Mouse (Mus musculus): ENCODE measurements around the gene Pa2g4. TPM values are rescaled to one million over a fixed set of nuclear protein-coding genes. Genes with fewer than 3 reads are reported as not detected.

Gene Pa2g4
- polyA plus RNA-seq, 1 experiment from 2014 or later, result 149 TPM

DNA sequence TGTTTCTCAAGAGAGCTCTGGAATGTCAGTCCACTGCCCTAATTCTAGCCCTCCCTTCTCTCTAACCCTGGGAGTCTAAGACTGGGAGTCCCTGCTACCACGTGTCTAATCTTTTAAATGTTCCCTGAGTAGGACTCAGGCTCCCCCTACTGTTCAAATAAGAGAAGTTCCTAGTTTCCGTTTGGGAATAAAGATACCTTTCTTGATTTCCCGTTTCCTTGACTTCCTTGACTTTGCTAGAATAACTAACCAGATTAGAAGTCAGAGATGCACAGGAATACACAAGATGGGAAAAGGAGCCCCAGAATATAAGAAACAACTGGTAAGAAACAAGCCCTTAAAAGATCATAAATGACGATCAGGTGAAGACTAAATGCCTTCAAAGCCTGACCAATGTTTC lies 19.4 kb downstream of the Pa2g4 start:
- Histone ChIP-seq H3K4me1 (peaks cover 25% of the 10 kb centered on the region), H3K4me3 (peak overlapping the region; percentile 78), H3K36me3 (peaks cover 35% of the 10 kb centered on the region), H3K9ac (replicated peaks) (peak overlapping the region; percentile 67), H3K9me3 (no peaks in the 10 kb centered on the region), H3K27ac (replicated peaks) (peak overlapping the region; percentile 97), H3K4me2 (replicated peaks) (peak overlapping the region; percentile 64), H3K27me3 (no peaks in the 10 kb centered on the region)
- ATAC-seq (replicated peaks), result no peak
- 15% methylated on average over 4 of the region's 4 CpGs for WGBS

DNA sequence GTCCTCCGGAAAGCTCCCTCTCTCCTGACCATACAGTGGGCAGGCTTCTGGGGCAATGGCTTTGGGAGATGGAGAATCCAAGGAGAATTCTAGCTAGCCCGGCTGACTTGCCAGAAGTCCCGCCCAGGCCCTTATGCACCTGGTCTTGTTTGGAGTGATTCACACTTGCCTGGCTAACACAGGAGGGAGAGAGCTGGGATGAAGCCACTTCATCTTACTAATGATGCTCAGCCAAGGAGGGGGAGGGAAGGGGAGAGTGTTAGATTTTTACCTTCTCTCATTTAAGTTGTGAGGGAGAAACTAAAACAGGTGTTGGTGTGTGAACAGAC lies 20.3 kb downstream of the Pa2g4 start:
- no peak for ATAC-seq (replicated peaks)
- Histone ChIP-seq H3K27ac (replicated peaks) (no peak overlapping the region), H3K27me3 (no peaks in the 10 kb centered on the region), H3K9ac (replicated peaks) (no peak overlapping the region), H3K9me3 (no peaks in the 10 kb centered on the region), H3K4me1 (peaks cover 25% of the 10 kb centered on the region), H3K36me3 (peaks cover 40% of the 10 kb centered on the region), H3K4me3 (no peak overlapping the region), H3K4me2 (replicated peaks) (no peak overlapping the region)
- 86% methylated on average over 3 of the region's 3 CpGs for whole genome bisulfite sequencing

DNA sequence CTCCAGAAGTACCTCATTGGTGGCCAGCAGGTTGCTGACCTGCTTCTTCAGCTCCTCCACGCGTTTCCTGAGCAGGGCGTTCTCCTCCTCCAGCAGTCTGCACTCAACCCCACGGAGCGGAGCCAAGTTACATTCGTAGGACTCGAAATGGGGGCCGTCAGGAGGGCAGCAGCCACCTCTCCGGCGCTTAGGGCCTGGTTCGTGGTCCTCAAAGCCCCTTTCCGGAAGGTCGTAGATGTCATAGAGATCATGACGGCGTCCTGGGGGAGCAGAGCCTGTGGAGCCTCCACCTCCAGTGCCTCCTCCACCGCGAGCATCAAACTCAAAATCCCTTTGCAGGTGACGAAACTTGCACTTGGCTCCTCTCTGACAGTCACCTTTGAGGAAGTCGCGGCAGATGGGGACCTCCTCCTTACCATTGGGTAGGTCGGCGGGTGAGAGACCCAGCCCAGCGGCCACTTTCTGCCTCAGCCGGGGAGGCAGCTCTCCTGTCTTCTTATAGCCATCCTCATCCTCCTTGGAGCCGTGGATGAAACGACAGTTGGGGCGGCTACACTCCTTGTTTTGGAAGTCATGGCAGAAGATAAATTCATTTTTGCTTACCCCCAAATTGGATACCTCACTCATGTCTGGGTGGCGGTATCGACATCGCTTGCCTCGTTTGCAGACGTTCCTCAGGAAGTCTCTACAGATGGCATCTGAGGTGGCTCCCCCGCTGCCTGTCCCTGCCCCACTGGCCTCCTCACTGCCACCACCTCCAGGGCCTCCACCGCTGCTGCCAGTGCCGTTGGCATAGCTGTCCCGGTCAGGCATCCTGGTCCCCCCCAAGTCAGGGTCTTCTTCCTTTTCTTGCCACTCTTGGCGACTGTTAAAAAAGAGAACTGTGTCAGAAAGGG lies 20.9 kb downstream of the Pa2g4 start:
- Histone ChIP-seq H3K36me3 (peaks cover 40% of the 10 kb centered on the region), H3K9ac (replicated peaks) (no peak overlapping the region), H3K4me1 (peaks cover 25% of the 10 kb centered on the region), H3K27ac (replicated peaks) (no peak overlapping the region), H3K4me3 (no peak overlapping the region), H3K9me3 (no peaks in the 10 kb centered on the region), H3K4me2 (replicated peaks) (no peak overlapping the region), H3K27me3 (no peaks in the 10 kb centered on the region)
- ATAC-seq (replicated peaks), result no peak
- 94% methylated on average over 37 of the region's 37 CpGs for WGBS

DNA sequence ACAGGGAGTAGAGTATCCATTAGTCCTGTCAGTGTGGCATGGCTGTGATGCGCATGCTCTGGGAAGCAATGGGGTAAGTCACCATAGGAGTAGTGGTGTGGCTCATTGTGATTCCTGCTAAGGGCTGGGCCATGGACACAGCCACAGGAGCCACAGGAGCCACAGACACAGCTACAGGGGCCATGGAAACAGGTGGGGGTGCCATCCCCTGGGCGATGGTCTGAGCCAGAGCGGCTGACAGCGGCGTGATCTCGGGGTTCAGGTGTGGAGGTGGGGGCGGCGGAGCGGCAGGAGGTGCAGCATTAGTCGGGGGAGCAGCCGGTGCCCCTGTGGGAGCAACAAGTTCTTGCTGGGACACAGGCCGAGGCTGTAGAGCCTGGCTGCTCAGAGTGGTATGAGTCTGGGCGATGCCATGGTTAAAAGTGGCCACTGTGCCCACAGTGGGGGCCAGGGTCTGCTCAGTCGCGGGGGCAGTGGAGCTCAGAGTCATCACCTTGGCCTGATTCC lies 21.6 kb downstream of the Pa2g4 start:
- 98% methylated on average over 15 of the region's 15 CpGs for WGBS
- peaks cover 40% of the 10 kb centered on the region for H3K36me3 ChIP-seq
- ATAC-seq (replicated peaks), result no peak
- no peaks in the 10 kb centered on the region for H3K9me3 ChIP-seq
- no peak overlapping the region for H3K9ac ChIP-seq (replicated peaks)
- H3K4me2 ChIP-seq (replicated peaks), result no peak overlapping the region
- H3K27me3 ChIP-seq, result no peaks in the 10 kb centered on the region
- H3K27ac ChIP-seq (replicated peaks), result no peak overlapping the region
- H3K4me1 ChIP-seq, result peaks cover 25% of the 10 kb centered on the region
- H3K4me3 ChIP-seq, result no peak overlapping the region

DNA sequence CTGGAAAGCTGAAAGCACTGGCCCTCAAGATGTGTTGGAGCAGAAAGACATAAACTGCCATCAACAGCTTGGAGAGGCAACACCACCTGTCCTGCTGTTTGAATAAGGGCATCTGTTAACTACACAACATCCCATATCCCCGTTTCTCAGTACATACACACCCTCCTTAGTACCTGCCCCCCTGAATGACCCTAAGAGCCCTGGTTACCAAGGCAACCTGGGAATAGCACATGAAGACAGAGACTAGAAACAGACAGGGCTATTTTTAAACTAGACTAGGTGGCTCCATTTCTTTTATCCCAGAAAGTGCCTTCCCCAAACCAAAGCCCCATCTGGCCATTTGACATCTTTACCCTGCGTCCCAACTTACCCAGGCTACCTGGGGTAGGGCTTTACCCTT lies 22.7 kb downstream of the Pa2g4 start:
- 67% methylated on average over 2 of the region's 2 CpGs for WGBS
- no peak for ATAC-seq (replicated peaks)
- Histone ChIP-seq H3K36me3 (peaks cover 40% of the 10 kb centered on the region), H3K9ac (replicated peaks) (no peak overlapping the region), H3K4me3 (no peak overlapping the region), H3K4me2 (replicated peaks) (no peak overlapping the region), H3K4me1 (peaks cover 25% of the 10 kb centered on the region), H3K9me3 (no peaks in the 10 kb centered on the region), H3K27ac (replicated peaks) (no peak overlapping the region), H3K27me3 (no peaks in the 10 kb centered on the region)

DNA sequence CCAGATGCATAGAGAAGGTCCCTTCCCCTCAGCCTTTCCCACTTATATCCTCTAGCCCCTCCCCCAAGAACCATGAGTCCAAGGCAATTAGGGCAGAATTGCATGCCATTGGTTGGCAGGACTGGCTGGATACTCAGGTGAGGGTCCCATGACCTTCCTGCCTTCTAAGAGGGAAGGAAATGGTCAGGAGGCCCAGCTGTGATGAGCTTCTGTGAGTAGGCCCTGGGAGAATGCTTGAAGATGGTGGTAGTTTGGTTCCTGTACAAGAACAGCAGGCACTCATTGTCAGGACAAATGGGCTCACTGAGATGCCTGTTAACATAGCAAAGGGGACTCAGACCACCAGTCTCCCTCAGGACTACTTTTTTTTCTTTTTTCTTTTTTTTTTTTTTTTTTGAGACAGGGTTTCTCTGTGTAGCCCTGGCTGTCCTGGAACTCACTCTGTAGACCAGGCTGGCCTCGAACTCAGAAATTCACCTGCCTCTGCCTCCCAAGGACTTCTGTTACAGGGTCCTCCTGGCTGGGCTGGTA lies 27.4 kb downstream of the Pa2g4 start:
- no peak overlapping the region for H3K4me3 ChIP-seq

DNA sequence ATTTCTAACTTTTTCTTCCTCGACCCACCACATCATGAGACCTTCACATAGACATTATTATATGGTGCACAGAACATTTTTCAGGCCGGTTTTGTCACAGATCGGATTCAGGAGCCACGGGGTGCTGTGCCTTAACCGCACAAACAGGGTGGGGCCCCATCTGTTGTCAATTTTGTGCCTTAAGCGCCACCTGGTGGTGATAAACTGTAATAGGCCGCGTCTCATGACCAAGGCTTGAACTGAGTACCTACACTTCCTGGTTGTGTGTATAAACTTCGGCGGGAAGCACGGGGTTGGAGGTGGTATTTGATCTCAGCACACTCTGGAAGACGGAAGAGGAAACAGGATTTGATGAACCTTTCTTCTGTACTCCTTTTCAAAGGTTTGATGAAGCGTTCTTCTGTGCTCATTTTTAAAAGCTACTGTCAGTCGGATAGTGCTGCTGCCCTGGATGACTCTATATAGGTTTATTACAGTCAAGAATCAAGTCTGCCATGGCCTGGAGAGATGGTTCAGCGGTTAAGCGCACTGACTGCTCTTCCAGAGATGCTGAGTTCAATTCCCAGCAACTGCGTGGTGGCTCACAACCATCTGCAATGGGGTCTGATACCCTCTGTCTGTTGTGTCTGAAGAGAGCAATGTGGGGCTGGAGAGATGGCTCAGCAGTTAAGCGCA lies 29.4 kb downstream of the Pa2g4 start:
- Histone ChIP-seq H3K4me2 (replicated peaks) (peak overlapping the region; percentile 30), H3K27me3 (no peaks in the 10 kb centered on the region), H3K4me3 (peak overlapping the region; percentile 22; the same call in 1 of the 2 replicates), H3K27ac (replicated peaks) (peak overlapping the region; percentile 14; the same call in 1 of the 2 replicates), H3K36me3 (peaks cover 5% of the 10 kb centered on the region; the same call in 1 of the 2 replicates), H3K9ac (replicated peaks) (peak overlapping the region; percentile 20; the same call in 1 of the 2 replicates), H3K4me1 (0 out of 2 replicates have a peak, but pooled peaks cover 7% of the 10 kb centered on the region), H3K9me3 (no peaks in the 10 kb centered on the region)
- 16% methylated on average over 18 of the region's 18 CpGs for WGBS
- peak; percentile 91 for ATAC-seq (replicated peaks)

More for the DNA sequence above, 27.4 kb downstream of the Pa2g4 start:
- ATAC-seq (replicated peaks), result no peak
- WGBS, result 90% methylated on average over 1 of the region's 1 CpGs
- H3K27ac ChIP-seq (replicated peaks), result no peak overlapping the region
- H3K36me3 ChIP-seq, result peaks cover 17% of the 10 kb centered on the region
- 0 out of 2 replicates have a peak, but pooled peaks cover 10% of the 10 kb centered on the region for H3K4me1 ChIP-seq
- no peak overlapping the region for H3K4me2 ChIP-seq (replicated peaks)
- no peak overlapping the region for H3K9ac ChIP-seq (replicated peaks)
- H3K27me3 ChIP-seq, result no peaks in the 10 kb centered on the region
- no peaks in the 10 kb centered on the region for H3K9me3 ChIP-seq

DNA sequence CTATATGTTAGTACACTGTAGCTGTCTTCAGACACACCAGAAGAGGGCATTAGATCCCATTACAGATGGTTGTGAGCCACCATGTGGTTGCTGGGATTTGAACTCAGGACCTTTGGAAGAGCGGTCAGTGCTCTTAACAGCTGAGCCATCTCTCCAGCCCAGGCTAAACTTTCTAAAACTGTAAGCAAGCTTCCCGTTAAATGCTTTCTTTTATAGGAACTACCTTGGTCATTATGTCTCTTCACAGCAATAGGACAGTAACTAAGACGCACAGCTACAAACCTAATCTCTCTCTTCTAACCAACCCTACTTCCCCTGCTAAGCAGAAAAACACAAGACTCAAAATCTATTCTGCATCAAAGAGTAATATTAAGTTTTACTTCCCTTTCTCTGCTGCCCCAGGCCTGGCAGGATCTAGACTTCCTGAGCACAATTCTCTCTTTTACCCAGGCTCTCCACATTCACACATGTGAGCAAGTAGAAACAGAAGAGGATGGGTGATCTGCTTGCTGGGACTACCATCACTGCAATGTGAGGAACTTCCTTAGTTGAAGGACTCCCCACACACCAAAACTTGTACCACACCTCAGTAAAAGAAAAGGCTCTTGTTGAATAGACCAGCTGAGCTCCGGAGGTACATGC lies 30.0 kb downstream of the Pa2g4 start:
- Histone ChIP-seq H3K9me3 (no peaks in the 10 kb centered on the region), H3K9ac (replicated peaks) (peak overlapping the region; percentile 20; the same call in 1 of the 2 replicates), H3K4me1 (0 out of 2 replicates have a peak, but pooled peaks cover 7% of the 10 kb centered on the region), H3K4me3 (peak overlapping the region; percentile 22; the same call in 1 of the 2 replicates), H3K4me2 (replicated peaks) (peak overlapping the region; percentile 30), H3K36me3 (no peaks in the 10 kb centered on the region; the same call in 1 of the 2 replicates), H3K27me3 (no peaks in the 10 kb centered on the region), H3K27ac (replicated peaks) (peak overlapping the region; percentile 14; the same call in 1 of the 2 replicates)
- ATAC-seq (replicated peaks), result no peak
- 71% methylated on average over 4 of the region's 4 CpGs for WGBS

DNA sequence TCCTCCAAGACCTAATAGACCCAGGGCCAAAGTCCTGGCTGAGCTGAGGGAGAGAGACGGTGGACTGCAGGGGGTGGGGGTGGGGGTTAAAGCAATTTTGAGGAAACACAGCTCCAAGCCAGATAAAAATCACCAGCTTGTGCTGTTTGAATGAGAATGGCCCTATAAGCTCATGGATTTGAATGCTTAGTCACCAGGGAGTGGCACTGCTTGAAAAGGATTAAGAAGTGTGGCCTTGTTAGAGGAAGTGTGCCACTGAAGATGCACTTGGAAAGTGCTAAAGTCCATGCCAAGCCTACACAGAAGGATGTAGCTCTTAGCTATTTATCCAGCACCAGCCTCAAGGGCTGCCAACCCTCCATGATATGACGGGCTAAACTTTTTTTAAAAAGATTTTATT lies 30.6 kb downstream of the Pa2g4 start:
- no peaks in the 10 kb centered on the region for H3K27me3 ChIP-seq
- H3K36me3 ChIP-seq, result no peaks in the 10 kb centered on the region; the same call in 1 of the 2 replicates
- H3K4me3 ChIP-seq, result no peak overlapping the region
- 0 out of 2 replicates have a peak, but pooled peaks cover 7% of the 10 kb centered on the region for H3K4me1 ChIP-seq
- no peak overlapping the region for H3K9ac ChIP-seq (replicated peaks)
- H3K9me3 ChIP-seq, result no peaks in the 10 kb centered on the region
- WGBS, result 82% methylated on average over 2 of the region's 2 CpGs
- no peak overlapping the region for H3K27ac ChIP-seq (replicated peaks)
- ATAC-seq (replicated peaks), result no peak
- H3K4me2 ChIP-seq (replicated peaks), result no peak overlapping the region

DNA sequence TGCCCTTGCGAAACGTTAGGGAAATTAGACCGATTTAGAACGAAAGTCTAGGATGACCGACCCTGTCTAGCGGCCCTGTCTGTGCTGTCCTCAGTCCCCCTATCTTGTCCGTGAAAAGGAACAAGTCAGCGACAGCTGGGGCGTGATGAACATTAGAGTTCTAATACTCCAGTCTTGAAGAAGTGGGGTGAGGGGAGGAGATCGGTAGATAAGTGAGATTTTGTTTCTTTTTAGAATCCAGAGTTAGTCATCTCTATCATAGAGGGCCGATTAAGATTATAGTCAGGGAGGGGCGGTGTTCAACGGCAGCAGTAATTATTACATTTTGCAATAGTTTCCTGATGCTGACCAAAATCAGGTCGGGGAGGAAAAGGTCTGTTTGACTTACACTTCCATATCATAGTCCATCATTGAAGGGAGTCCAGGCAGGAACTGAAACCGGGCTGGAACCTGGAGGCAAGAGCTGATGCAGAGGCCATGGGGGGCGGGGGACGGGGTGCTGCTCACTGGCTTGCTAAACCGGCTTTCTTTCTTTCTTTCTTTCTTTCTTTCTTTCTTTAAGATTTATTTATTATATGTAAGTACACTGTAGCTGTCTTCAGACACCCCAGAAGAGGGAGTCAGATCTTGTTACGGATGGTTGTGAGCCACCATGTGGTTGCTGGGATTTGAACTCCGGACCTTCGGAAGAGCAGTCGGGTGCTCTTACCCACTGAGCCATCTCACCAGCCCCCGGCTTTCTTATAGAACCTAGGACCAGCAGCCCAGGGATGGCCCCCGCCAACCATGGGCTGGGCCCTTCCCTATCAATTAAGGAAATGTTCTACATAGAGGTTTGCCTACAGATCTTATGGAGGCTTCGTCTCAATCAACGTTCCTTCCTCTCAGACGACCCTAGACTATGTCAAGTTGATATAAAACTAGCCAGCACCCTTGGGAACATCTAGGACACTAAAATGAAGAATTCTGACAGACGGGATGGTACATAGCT lies 39.1 kb downstream of the Pa2g4 start:
- H3K9me3 ChIP-seq, result no peaks in the 10 kb centered on the region
- peaks cover 13% of the 10 kb centered on the region; the same call in 1 of the 2 replicates for H3K27me3 ChIP-seq
- 0 out of 2 replicates have a peak overlapping the region, but pooled peaks have one; percentile 17 for H3K9ac ChIP-seq (replicated peaks)
- H3K27ac ChIP-seq (replicated peaks), result no peak overlapping the region
- WGBS, result 29% methylated on average over 28 of the region's 28 CpGs
- H3K4me1 ChIP-seq, result peaks cover 23% of the 10 kb centered on the region
- no peak for ATAC-seq (replicated peaks)
- H3K4me2 ChIP-seq (replicated peaks), result peak overlapping the region; percentile 100
- no peaks in the 10 kb centered on the region for H3K36me3 ChIP-seq
- H3K4me3 ChIP-seq, result peak overlapping the region; percentile 85
